Mouse (Mus musculus) urinary bladder, adult 18-20 months (tissue): ENCODE data around the gene Gm20696.

Experiments used
- DNase-seq, 2 experiments: peaks; one replicate each; pipeline ENCODE4 v3.0.0; 2022; ENCODE audit warnings: low spot score in 2 of 2, mixed read lengths in 2 of 2

Gm20696 gene

DNA sequence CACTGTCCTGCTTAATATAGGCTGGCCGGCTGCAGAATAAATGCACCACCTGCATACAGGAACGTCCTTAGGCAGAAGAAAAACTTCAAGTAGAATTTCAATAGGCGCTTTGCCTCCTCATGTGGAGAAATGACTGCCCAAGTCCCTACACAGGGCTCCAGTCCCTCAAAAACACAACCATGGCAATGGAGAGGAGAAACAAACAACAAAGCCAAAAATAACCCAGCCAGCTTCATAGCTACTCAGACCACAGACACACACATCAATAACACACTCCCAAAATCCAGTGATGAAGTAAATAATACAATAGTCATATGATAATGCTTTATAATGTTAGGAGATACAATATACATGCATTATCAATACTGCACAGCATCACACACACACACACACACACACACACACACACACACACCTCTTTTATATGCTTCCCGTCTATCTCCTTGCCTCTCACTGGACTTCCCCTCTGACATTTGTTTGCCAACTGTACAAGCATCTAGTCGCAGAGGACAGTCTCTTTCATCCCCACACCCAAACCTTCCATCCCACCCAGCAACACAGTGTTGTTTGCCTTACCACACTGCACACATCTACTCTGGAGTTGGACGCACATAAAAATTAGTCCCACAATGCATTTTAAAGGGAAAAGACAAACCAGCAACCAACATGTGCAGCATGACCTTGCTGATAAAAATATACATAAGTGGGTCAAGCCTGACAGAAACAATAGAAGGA, 306.7 kb downstream of the Gm20696 start:
- no peak for DNase-seq

DNA sequence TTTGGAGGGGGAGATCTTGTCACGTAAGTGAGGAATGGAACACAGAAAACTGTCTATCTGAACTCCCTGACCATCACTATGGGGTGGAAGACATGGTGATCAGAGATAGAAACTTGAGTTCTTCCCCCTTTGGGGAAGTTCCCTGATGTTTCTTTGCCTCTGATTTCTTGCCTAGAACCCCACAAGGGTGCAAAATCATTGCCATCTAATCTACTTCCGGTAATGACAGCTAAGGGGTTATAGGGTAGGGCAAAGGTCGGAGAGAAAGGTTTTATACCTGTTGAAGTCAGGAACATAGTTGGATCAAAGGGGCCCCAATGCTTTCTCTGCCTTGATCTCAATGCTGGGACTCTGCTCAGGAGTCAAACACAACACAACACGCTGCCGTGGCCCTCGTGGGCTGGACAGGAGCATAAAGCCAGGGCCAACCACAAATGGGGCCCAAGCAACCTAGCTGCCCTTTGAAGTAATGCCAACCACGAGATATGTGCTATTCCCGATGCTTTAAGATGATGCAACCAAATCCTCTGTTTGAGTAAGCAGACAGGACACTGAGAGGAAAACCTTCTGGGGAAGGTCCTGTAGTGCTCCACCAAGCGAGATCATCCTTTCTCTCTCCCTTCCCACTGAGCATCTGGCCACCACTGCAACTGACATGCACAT, 307.4 kb downstream of the Gm20696 start:
- DNase-seq, result no peak

DNA sequence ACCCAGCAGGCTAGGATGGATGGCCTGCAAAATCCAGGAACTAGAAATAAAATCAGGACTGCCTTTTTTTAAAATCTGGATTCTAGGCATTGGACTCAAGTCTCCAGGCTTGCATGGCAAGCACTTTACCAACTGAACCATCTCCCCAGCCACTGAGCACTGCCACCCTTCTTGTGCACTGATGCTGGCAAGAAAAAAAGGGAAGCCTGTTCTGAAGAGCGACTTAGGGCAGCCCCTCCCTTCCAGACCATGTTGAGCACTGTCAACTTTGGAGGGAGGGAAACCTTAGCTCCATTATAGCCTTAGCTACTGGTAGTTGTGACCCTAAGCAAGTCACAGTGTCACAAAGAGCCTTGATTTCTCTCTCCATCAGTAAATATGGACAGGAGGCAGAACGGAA, 308.7 kb downstream of the Gm20696 start:
- no peak for DNase-seq

DNA sequence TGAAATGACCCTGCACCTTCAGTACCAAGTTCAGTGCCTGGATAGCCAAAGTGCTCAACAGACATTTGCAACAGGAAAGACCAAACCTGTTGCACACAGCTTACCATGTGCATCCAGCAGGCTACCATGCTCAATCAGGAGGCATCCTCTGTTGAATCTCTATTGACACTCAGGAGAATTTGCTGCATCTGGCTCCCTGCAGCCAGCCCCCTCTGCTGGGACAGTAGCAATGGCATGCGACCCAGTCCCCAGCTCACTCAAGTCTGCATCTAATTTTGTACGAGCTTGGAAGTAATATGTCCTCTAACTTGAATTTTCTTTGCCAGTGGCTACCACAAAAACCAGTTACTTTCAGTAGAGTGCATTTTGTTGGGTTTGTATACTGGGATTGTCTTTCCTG, 312.3 kb downstream of the Gm20696 start:
- DNase-seq, result no peak

DNA sequence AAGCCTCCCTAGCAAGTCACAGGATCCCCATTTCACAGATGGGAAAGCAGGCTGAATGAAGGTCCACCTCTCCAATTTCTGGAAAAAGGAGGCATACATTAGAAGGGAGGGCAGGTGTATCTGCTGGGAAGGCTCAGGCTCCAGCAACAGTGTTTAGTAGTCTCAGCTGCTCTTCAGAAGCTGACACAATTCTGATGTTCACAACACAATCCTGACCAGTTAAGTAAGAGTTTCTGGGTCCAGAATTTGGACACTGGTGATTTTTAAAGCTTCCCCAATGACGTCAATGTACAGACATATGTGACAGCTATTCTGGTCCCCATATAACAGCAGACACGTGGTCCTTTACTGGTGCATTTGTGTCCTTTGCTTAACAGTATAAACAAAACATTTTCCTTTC, 313.2 kb downstream of the Gm20696 start:
- no peak for DNase-seq

DNA sequence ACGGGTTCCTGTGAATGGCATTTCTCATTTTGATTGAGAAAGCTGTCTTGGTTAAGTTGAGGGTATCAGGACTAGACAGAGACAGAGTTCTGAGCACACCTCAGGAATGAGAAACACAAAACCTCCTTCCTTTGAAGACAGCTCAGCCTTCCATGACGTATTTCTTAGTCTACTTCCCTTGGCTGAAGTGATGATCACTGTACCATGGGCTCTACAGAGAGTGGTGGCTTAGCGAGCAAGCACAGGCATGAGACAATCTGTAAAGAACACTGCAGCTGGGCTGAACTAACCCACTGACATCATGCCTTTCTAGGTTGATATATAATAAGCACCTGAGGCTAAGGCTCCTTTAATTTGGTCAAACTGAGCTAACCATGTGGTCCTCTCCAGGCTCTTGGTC, 316.0 kb downstream of the Gm20696 start:
- DNase-seq, result no peak

DNA sequence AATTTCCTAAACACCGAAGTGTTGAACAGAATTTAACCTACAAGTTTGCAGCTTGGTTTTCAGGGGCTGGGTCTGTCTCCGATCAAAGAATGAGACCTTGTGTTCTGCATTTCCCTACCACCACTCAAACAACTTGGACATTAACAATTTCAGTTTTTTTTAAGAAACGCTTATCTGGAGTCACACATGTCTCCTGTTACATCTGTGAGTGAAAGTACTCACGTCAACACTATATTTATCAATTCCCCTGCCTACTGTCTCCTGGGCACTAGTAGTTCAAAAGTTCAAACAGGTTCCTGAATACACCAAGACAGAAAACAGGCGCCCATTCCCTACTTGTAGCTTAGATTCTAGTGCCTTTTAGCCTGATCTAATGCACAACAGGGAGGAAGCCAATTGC, 316.4 kb downstream of the Gm20696 start:
- no peak for DNase-seq

DNA sequence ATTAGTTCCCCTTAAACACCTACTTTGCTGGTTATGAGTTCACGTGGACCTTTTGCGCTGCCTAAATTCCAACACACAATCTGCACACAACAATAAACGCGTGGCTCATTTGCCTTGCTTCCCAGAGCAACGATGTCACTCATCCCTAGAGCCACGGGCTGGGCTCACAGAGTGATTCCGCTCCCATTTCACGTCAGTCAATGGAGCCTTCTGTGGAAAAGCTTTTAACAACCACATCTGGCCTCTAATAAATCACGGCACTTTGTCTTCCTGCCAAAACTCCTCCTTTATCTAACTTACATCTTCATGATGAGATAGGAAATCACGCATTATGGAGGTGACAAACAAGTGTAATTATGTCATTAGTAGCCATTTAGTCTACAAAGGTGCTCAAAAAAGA, 318.8 kb downstream of the Gm20696 start:
- DNase-seq, result no peak

DNA sequence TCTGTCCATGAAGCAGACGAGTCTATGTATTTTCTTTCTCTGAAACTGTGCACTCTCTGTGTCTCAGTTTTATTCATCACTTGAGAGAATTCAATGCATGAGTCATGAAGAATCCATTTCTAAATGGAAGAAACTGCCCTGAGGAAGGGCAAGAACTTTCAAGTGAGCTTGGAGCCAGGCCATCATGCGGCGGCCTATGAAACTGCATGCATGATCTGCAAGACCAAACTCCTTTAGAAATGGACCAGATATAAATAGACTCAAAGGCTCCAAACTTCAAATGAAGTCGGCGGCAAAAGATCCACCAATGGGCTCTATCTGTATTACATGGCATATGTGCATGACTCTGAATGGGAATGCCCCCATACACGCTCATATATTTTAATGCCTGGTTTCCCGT, 321.6 kb downstream of the Gm20696 start:
- DNase-seq, result no peak

DNA sequence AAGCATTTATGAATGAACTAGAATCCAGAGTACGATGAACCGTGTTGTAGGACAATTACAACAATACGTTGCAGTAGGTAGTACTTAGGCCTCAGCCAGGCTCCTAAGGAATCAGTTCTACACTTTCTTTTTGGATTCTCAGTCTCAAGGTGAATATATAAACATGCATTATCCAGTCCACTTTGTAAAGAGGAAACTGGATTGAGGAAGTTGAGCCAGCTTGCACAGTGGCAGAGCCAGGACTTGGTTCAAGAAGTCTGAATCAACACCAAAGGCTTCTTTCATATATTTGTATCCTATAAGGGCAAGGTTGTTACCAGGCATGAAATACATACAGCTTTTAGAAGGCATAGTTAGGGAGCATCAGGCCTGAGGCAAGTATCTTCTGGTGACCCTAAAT, 322.2 kb downstream of the Gm20696 start:
- no peak for DNase-seq

DNA sequence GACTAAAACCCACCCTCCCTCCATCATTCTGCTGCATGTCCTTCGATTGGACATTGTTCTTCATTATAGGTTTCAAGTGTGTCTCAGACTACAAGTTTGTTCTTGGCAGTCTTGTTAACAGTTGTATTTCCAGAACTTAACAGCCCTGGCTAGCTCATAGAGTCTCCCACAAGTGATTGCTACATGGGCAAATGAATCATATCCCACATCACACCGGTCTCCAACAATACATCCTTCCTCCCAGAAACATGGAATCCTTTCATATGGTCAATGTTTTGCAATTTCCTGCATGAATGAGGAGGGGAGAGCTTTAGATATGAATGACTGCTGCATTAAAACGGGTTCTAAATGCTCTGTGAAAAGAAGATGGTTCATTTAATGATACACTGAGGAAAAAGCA, 322.8 kb downstream of the Gm20696 start:
- no peak for DNase-seq

DNA sequence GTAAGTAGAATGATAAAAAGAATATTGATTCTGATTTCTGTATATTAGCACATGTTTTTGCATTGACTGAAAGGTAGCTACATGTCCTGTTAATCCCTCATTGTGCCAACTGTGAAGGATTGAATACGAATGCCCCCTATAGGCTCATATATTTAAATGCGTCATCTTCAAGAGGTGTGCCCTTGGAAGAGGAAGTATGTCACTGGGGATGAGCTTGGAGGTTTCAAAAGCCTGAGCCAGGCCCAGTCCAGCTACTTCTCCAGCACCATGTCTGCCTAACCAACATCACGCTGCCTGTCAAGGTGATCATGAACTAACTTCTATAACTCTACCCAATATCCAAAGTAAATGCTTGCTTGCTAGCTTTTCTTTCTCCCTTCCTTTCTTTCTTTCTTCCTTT, 324.2 kb downstream of the Gm20696 start:
- DNase-seq, result no peak

DNA sequence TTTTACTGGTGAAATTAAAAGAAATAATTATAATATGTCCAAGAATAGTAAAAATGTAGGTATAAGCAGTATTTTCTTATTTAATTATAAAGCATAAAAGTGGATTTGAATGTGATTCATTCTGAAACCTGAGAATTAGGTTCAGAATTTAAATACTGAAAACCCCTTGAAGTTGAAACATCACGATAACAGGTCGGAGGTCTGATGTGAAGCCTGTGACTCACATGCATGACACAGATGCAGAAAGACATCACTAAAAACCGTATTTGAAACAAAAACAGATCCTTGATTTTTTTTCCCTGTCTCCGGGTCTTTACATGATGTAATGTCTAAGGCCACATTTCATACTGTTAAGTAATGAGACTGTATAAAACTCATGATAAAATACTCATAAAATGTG, 325.7 kb downstream of the Gm20696 start:
- DNase-seq, result no peak

DNA sequence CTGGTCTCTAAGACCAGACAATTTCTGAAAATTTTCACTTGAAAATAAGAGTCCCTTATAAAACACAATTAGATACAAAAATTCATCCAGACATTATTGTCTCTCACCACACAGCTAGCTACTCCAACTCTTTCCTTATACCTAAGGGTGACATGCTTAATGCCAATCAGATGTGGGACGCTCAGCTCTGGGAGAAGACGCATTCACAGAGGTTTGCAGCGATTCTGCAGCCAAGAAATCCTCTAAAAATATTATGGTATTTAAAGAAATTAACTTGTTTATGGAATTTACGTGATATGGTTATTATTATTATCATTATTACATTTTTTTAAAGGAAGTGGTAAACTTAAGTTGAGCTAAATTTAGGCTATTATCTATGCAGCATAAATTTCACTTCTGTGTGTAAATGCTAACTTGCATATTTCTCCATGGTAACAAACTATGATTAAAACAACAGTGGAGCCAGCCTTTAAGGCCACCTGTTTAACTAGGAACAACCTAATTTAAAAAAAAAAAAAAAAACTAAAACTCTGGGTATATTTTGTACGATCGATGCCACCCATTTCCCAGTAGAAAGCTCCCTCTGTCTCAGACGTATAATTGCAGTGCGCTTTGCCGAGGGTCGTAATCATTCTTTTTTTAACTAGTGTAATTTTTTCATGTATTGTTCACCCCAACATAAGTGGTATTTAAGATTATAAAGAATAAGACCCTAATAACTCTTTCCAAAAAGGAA, 326.4 kb downstream of the Gm20696 start:
- no peak for DNase-seq

DNA sequence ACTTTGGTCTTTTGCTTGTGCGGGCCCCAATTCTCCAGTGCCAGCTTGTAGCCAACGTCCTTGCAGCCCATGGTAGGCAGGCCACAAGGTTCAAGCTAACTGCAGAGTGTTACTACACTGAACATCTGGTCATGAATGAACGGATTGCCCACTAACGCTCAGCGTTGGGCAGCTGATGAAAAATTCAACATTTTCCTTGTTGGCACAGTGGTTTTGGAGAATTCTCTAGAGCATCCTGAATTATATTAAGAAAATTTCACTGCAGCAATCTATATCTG, 327.3 kb downstream of the Gm20696 start:
- no peak for DNase-seq

DNA sequence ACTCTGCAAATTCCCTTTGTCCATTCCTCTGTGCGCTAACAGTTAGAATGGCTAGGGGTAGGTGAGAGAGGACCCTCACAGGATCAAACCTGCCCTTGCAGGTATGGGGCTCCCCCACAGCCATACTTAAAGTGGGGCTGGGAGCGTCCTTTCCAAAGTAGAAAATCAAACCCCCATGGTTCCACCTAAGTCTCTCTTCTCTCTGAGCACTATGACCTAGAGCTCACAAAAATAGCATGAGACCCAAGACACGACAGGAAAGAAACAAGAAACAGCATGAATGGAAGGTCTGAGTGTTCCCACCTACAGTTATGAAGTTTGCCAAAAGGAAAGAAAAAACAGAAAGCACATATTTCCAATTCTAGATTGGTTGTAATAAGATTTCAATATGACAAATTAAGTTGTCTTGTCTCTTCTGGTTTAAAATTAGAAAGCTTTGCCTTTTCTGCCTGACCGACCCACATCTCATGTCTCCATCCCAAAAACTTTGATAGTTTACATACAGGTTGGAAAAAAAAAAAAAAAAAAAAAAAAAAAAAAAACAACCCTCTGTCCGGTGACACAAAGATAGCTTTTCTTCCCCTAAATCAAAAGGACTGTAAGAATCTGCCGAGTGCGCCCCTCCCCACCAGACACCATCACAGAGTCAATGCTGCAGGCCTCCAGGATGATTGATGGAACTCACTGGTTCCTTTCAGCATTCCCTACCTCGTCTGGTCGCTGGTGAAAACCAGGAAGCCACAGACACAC, 327.8 kb downstream of the Gm20696 start:
- DNase-seq, result no peak

DNA sequence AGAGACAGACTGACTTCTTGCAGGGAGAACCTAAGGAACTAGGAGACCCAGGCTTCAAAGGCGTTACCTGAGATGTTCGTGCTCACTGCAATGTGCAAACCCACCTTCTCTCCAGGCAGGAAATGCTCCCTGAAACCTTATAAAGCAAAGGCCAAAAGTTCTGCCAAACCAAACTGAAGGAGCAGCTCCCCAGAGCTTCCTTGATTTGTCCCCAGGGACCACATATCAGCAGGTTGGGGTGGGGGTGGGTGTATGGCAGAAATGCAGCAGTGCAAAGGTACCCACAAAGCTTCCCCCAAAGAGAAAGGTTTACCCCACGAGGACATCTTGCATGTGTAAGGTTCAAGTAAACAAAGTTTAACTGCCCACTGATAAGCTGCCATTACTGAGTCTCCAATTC, 328.4 kb downstream of the Gm20696 start:
- DNase-seq, result no peak

DNA sequence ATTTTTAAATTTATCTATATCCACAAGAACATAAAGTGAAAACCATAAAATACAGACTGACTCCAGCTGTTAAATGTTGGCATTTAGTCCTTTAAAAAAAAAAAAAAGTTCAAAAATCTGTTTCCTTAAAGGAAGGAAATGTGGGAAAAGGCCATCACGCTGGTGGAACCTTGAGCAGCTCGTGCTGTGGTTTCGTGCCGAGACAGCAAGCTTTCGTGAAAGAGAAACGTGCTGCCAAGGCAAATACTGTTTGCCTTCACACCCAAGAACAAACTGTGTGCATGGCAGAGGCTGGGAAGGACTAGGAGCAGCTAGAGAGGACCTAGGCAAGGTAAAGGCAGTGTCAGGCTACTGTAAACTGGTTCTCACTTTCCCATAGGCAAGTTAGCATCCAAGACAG, 329.0 kb downstream of the Gm20696 start:
- DNase-seq, result no peak

DNA sequence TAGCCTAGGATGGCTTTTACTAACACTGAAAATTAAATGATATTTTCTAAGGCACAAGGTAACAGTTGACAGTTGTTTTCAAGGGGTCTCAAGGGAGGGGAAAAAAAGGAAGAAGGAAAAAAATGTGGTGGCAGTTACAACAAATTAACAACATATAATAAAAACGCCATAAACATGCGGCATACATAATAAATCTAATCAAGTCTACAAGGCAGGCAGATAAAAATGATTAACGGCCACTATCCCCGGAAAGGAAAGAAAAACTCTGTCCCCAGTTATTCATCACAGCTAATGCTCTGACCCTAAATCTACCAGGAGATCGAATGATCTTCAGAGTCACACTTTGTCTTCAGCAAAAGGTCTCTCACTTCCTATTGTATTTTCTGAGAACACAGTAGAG, 330.4 kb downstream of the Gm20696 start:
- no peak for DNase-seq

DNA sequence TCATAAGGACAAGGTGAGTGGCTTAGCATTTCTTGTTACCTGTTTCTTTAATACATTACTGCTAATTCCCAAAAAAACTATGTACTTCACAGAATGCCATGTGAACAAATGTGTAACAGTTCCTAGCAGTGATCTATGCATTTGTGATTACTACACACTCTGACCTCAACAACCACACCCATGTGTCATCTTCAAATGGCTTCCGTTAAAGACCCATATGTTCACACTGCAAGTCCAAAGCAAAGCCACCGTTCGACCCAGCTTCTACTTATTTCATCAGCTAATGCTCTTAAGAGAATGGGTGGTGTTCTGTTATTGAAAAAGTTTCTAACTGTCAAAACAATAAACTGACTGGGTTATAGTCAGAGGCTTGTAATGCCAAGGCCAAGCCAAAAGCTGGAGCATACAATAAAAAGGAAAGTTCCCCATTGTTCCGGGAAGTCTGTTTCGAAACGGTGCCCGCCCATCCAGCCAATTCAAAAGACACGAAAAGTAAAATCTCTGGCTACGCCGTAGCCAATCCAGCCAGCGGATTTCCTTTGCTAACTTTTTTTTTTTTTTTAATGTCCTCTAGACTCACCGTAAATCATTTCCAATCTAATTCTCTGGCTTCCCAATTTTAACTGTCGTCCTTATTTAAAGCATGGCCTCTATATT, 331.3 kb downstream of the Gm20696 start:
- DNase-seq, result no peak

DNA sequence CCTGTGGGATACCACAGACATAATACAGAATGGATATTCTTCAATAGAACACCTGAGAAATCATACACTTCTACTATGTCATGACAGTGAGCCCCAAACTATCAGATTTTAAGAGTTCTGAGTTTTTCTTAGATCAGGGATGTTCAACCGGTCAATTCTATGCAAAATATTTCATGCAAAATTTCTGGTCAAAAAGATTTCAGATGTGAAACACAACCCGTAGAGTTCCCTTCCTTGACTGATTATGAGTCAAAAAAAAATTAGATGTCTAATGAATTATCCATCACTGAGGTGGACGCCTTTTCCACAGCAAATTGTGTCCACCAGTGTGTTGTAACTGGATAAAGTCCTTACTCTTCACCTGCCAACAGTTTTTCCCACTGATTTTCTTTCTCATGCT, 332.3 kb downstream of the Gm20696 start:
- no peak for DNase-seq

DNA sequence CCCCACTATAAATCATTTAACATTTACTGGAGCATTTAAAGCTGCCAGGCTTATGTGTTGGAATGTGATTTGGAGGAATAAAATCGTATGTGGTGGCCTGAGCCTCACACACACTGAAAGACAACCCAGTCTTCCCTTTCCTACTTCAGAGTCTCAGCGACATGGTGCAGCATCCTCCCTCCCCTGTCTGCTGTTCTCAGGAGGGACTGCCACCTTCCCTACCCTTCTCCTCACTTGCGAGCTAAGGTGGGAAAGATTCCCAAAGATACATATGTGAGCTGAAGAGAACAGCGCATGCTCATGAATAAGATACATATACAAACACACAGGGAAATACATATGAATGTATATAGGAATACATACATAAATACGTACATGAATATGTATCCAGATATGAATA, 333.5 kb downstream of the Gm20696 start:
- no peak for DNase-seq
